9 mouse cellular contexts compared by ENCODE assay signal in genomic region chr10:76728369-76728768, GRCm38 (mm10). TPM values are rescaled to one million over a fixed set of nuclear protein-coding genes. Genes with fewer than 3 reads are reported as not detected.
DNase-seq lines count a peak whose midpoint lies in the region; ATAC-seq and TF ChIP-seq lines count a peak whose summit lies in the region.
"Had no signal": no experiment of that assay in that cellular context is flagged by ENCODE, and none has a peak within 500 bp of the region (broad histone marks: within the 10 kb centered on the region; RNA-seq: fewer than 3 reads in every experiment).

No protein-coding gene starts in this region.

- peak; percentile 84 for TF ChIP-seq CTCF in kidney, postnatal 0 days (IDR thresholded peaks at IDR 0.05; ENCODE audit: low read depth)

- peak; percentile 88 for DNase-seq in 3T3-L1 (ENCODE audit: low read depth, low spot score)
- peak; percentile 81 for DNase-seq in ES-E14 (ENCODE audit: low read depth, low spot score)
- peak; percentile 63 to 78 for DNase-seq in cerebellum, postnatal 4 days (ENCODE audit: low spot score in 2 of 2)
- peak; percentile 92 for DNase-seq in kidney, postnatal 0 days (ENCODE audit: low spot score)
- DNase-seq in splenic B cell, adult 2 months (ENCODE audit: low read depth, low spot score): peak; percentile 8

- H3K27me3 ChIP-seq in kidney, postnatal 0 days (ENCODE audit: insufficient read depth, low read length): no peaks in the 10 kb centered on the region
- H3K27me3 ChIP-seq in lung, embryonic 16.5 days (ENCODE audit: control insufficient read depth, insufficient read depth, low read depth, low read length): no peaks in the 10 kb centered on the region
- H3K27me3 ChIP-seq in splenic B cell, adult 2 months (ENCODE audit: control insufficient read depth, insufficient read depth, low read length, poor library complexity, severe bottlenecking): no peaks in the 10 kb centered on the region
- H3K27me3 ChIP-seq: hindbrain, embryonic 15.5 days had no signal

- H3K36me3 ChIP-seq in ES-E14 (ENCODE audit: control insufficient read depth, insufficient read depth, low read length, poor library complexity, severe bottlenecking): no peaks in the 10 kb centered on the region
- no peaks in the 10 kb centered on the region for H3K36me3 ChIP-seq in kidney, postnatal 0 days (ENCODE audit: insufficient read depth, low read length)
- H3K36me3 ChIP-seq in lung, embryonic 16.5 days (ENCODE audit: control insufficient read depth, insufficient read depth, low read length): no peaks in the 10 kb centered on the region
- no peaks in the 10 kb centered on the region for H3K36me3 ChIP-seq in splenic B cell, adult 2 months (ENCODE audit: control insufficient read depth, insufficient read depth, low read length, poor library complexity, severe bottlenecking)
- H3K36me3 ChIP-seq: hindbrain, embryonic 15.5 days had no signal

- no peak overlapping the region for H3K27ac ChIP-seq in ES-E14 (ENCODE audit: insufficient read depth, low read depth, low read length, poor library complexity, severe bottlenecking)
- no peak overlapping the region for H3K27ac ChIP-seq in kidney, postnatal 0 days
- peak overlapping the region; percentile 4; the same call in 1 of the 2 replicates for H3K27ac ChIP-seq in lung, embryonic 16.5 days (ENCODE audit: low read length)
- H3K27ac ChIP-seq: hindbrain, embryonic 15.5 days had no signal

- peak overlapping the region in 1 of 2 experiments; percentile 33; a peak in 2 of 4 replicates for H3K4me3 ChIP-seq in ES-E14 (ENCODE audit: insufficient read depth in 1 of 2, low read depth in 1 of 2, low read length in 2 of 2, poor library complexity in 1 of 2, severe bottlenecking in 1 of 2)
- H3K4me3 ChIP-seq in kidney, postnatal 0 days (replicated peaks; ENCODE audit: low read depth, low read length): no peak overlapping the region
- H3K4me3 ChIP-seq in lung, embryonic 16.5 days (ENCODE audit: low read length): no peak overlapping the region
- H3K4me3 ChIP-seq: hindbrain, embryonic 15.5 days had no signal

- in situ Hi-C loops in ES-E14 (cut with MboI; ENCODE audit: low sequenced_read_pairs in 2 of 2, unreplicated experiment in 2 of 2): no loop called here

- no peak overlapping the region for H3K4me2 ChIP-seq in kidney, postnatal 0 days (ENCODE audit: low read length)
- H3K4me2 ChIP-seq in lung, embryonic 16.5 days (ENCODE audit: low read depth, low read length): no peak overlapping the region
- H3K4me2 ChIP-seq: hindbrain, embryonic 15.5 days had no signal

- H3K9me3 ChIP-seq in ES-E14 (ENCODE audit: control insufficient read depth, insufficient read depth, low read depth, low read length): no peaks in the 10 kb centered on the region
- H3K9me3 ChIP-seq in kidney, postnatal 0 days (replicated peaks; ENCODE audit: low read length): no peaks in the 10 kb centered on the region
- no peaks in the 10 kb centered on the region for H3K9me3 ChIP-seq in lung, embryonic 16.5 days (ENCODE audit: control insufficient read depth, low read length)
- H3K9me3 ChIP-seq: hindbrain, embryonic 15.5 days had no signal

- no peak overlapping the region for H3K9ac ChIP-seq in ES-E14 (ENCODE audit: insufficient read depth, low read depth, low read length, poor library complexity, severe bottlenecking)
- H3K9ac ChIP-seq in kidney, postnatal 0 days (ENCODE audit: low read depth, low read length): no peak overlapping the region
- H3K9ac ChIP-seq in lung, embryonic 16.5 days (ENCODE audit: low read length): 0 out of 2 replicates have a peak overlapping the region, but pooled peaks have one; percentile 25
- H3K9ac ChIP-seq: hindbrain, embryonic 15.5 days had no signal

- peaks cover 0 to 9% of the 10 kb centered on the region in 2 experiments; a peak in 1 of 4 replicates for H3K4me1 ChIP-seq in ES-E14 (ENCODE audit: control insufficient read depth in 2 of 2, insufficient read depth in 2 of 2, low read length in 2 of 2, poor library complexity in 1 of 2)
- H3K4me1 ChIP-seq in kidney, postnatal 0 days (replicated peaks; ENCODE audit: insufficient read depth, low read length): no peaks in the 10 kb centered on the region; the same call in 1 of the 2 replicates
- peaks cover 19% of the 10 kb centered on the region for H3K4me1 ChIP-seq in lung, embryonic 16.5 days (replicated peaks; ENCODE audit: control insufficient read depth, insufficient read depth, low read length)

- peak; percentile 62 for ATAC-seq in granulocyte monocyte progenitor cell, adult 5-6 weeks (replicated peaks; ENCODE audit: poor library complexity, severe bottlenecking)
- ATAC-seq in kidney, postnatal 0 days (replicated peaks; ENCODE audit: low FRiP score, low read depth): no peak
- no peak for ATAC-seq in lung, embryonic 16.5 days (ENCODE audit: low read depth)
- no peak for ATAC-seq in activated CD4-positive, CD25-positive, alpha-beta regulatory T cell, adult 4 months

- WGBS in kidney, postnatal 0 days: 20% methylated on average over 11 of the region's 11 CpGs
- WGBS in lung, embryonic 16.5 days: 16% methylated on average over 11 of the region's 11 CpGs

TF ChIP-seq in ES-E14, 5 proteins besides CTCF, POLR2A, EP300 and RAD21:
- TF ChIP-seq ZNF384 (IDR thresholded peaks at IDR 0.05; ENCODE audit: low read depth, low read length) (no peak), ZC3H11A (IDR thresholded peaks at IDR 0.05; ENCODE audit: borderline replicate concordance, low read depth, low read length) (peak; percentile 79; the same call in 1 of the 2 replicates)

RNA-seq across cellular contexts. Expression of gene Col6a1, which starts 2.4 kb away (rescaled TPM):
- total RNA-seq in ES-E14 (2012; rRNA removed): 1.5 and 4.9 TPM in 2 replicates
- not detected in 2 replicates for total RNA-seq in granulocyte monocyte progenitor cell, adult 5-6 weeks (2014; fragmentation: Nextera tagmentation)
- total RNA-seq in granulocyte monocyte progenitor cell, adult 5-6 weeks (2017): not detected in 2 replicates
- 80.9 and 81.3 TPM in 2 replicates for polyA plus RNA-seq in kidney, postnatal 0 days (2015; fragmentation: Nextera tagmentation; extraction: Ambion mirVana)
- polyA plus RNA-seq in lung, embryonic 16.5 days (2015; fragmentation: Nextera tagmentation; extraction: Ambion mirVana): 329 and 333 TPM in 2 replicates
- polyA plus RNA-seq in activated CD4-positive, CD25-positive, alpha-beta regulatory T cell, adult 4 months (2017; shearing (Covaris generic)): not detected

Comparison
In these comparisons a context has a peak if more than half of its experiments do, and no peak if none do; other contexts are left out.
1. DNase-seq: peak in every context shown above with its lines; median percentile 92 in kidney, postnatal 0 days; 88 in 3T3-L1; 81 in ES-E14; 70 in cerebellum, postnatal 4 days; 8 in splenic B cell, adult 2 months.
2. RNA of gene Col6a1, which starts 2.4 kb away (polyA plus RNA-seq): 329 to 333 TPM in lung, embryonic 16.5 days and 80.9 to 81.3 TPM in kidney, postnatal 0 days; not detected in activated CD4-positive, CD25-positive, alpha-beta regulatory T cell, adult 4 months; every median in the first group is over 10 times any median in the second.